25 mouse cellular contexts compared by ENCODE assay signal in the genomic region with DNA sequence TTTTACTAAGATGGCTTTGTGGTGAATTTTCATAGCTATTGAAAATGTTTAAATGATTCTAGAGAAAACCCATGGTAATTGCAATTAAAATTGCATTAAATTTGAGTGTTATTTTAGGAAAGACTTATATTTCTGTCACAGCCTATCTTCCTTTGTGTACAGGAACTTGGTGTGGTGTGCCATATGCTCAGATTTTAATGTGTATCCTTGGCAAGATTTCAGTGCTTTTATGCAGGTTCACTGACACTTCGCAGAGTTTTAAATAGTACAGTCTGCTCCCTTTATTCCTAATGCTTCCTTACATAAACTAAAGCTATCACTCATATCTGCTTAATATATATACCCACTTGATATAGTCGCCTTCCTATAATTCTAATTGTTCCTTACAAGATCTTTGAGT.
DNase-seq lines count a peak whose midpoint lies in the region; ATAC-seq lines count a peak whose summit lies in the region.
"Had no signal": no experiment of that assay in that cellular context is flagged by ENCODE, and none has a peak within 500 bp of the region (broad histone marks: within the 10 kb centered on the region; RNA-seq: fewer than 3 reads in every experiment).

No protein-coding gene starts in this region.

- H3K27me3 ChIP-seq in forebrain, embryonic 14.5 days (replicated peaks; ENCODE audit: control insufficient read depth, insufficient read depth, low read length) = no peaks in the 10 kb centered on the region
- no peaks in the 10 kb centered on the region for H3K27me3 ChIP-seq in forebrain, embryonic 12.5 days
- H3K27me3 ChIP-seq: CH12.LX; embryonic facial prominence, embryonic 12.5 days; forebrain, embryonic 13.5 days had no signal

- no peaks in the 10 kb centered on the region for H3K9me3 ChIP-seq in forebrain, embryonic 14.5 days (replicated peaks; ENCODE audit: control insufficient read depth, low read length)
- H3K9me3 ChIP-seq in forebrain, embryonic 12.5 days = no peaks in the 10 kb centered on the region
- H3K9me3 ChIP-seq: embryonic facial prominence, embryonic 10.5 days; embryonic facial prominence, embryonic 12.5 days; forebrain, embryonic 10.5 days; forebrain, embryonic 13.5 days; G1E had no signal

- H3K4me2 ChIP-seq in forebrain, embryonic 14.5 days (ENCODE audit: low read length) = no peak overlapping the region
- no peak overlapping the region for H3K4me2 ChIP-seq in forebrain, embryonic 12.5 days
- H3K4me2 ChIP-seq: embryonic facial prominence, embryonic 12.5 days; forebrain, embryonic 13.5 days had no signal

- WGBS in forebrain, embryonic 14.5 days = 54% methylated on average over 2 of the region's 2 CpGs
- WGBS in forebrain, embryonic 12.5 days = 78% methylated on average over 2 of the region's 2 CpGs

- ATAC-seq in forebrain, embryonic 14.5 days = peak; percentile 48; the same call in 1 of the 2 replicates
- ATAC-seq in forebrain, embryonic 12.5 days (ENCODE audit: low FRiP score) = no peak
- ATAC-seq: activated CD4-positive, CD25-positive, alpha-beta regulatory T cell, adult 4 months; CD4-positive, CD25-positive, alpha-beta regulatory T cell, adult 4 months; forebrain, embryonic 13.5 days; forebrain, embryonic 16.5 days; Patski had no signal

- 0 out of 2 replicates have a peak, but pooled peaks cover 2% of the 10 kb centered on the region for H3K4me1 ChIP-seq in forebrain, embryonic 14.5 days (ENCODE audit: control insufficient read depth, insufficient read depth, low read length)
- no peaks in the 10 kb centered on the region for H3K4me1 ChIP-seq in forebrain, embryonic 12.5 days
- H3K4me1 ChIP-seq: embryonic facial prominence, embryonic 10.5 days; embryonic facial prominence, embryonic 12.5 days had no signal

- no peak overlapping the region for H3K4me3 ChIP-seq in forebrain, embryonic 14.5 days (ENCODE audit: low read depth, low read length)
- H3K4me3 ChIP-seq in forebrain, embryonic 12.5 days (replicated peaks) = no peak overlapping the region
- H3K4me3 ChIP-seq: embryonic facial prominence, embryonic 10.5 days; embryonic facial prominence, embryonic 12.5 days; erythroblast, embryonic 14.5 days; forebrain, embryonic 10.5 days; forebrain, embryonic 13.5 days had no signal

- DNase-seq in forebrain, embryonic 14.5 days (ENCODE audit: low spot score) = peak; percentile 46
- DNase-seq in brain, adult 2 months (ENCODE audit: low read depth, low spot score) = peak; percentile 53
- DNase-seq in telencephalon, adult 2 months (ENCODE audit: low read depth, low spot score) = peak; percentile 38
- no peak for DNase-seq in ovary, adult 18-20 months (ENCODE audit: low spot score)
- DNase-seq: adrenal gland, adult 8-10 months; adrenal gland, postnatal 14 days; adrenal gland, postnatal 36 days; B cell, adult 2 months; cerebellum, adult 11-12 months; cerebellum, adult 2 months; cerebellum, adult 9-10 months; cerebellum, postnatal 10 days; cerebellum, postnatal 25 days had no signal

- no peak overlapping the region for H3K9ac ChIP-seq in forebrain, embryonic 14.5 days (ENCODE audit: low read length)
- no peak overlapping the region for H3K9ac ChIP-seq in forebrain, embryonic 12.5 days
- H3K9ac ChIP-seq: embryonic facial prominence, embryonic 12.5 days; forebrain, embryonic 13.5 days had no signal

- no peak overlapping the region for H3K27ac ChIP-seq in forebrain, embryonic 14.5 days (ENCODE audit: low read depth, low read length)
- H3K27ac ChIP-seq in forebrain, embryonic 12.5 days = no peak overlapping the region
- H3K27ac ChIP-seq: embryonic facial prominence, embryonic 10.5 days; embryonic facial prominence, embryonic 12.5 days; forebrain, embryonic 10.5 days; forebrain, embryonic 13.5 days had no signal

- no peaks in the 10 kb centered on the region for H3K36me3 ChIP-seq in forebrain, embryonic 14.5 days (ENCODE audit: control insufficient read depth, insufficient read depth, low read length)
- no peaks in the 10 kb centered on the region for H3K36me3 ChIP-seq in forebrain, embryonic 12.5 days (replicated peaks)
- H3K36me3 ChIP-seq: embryonic facial prominence, embryonic 10.5 days; embryonic facial prominence, embryonic 12.5 days; forebrain, embryonic 10.5 days; G1E had no signal
